Mouse (Mus musculus): ENCODE measurements around the gene Ano10.

- TF ChIP-seq GATA1 (IDR thresholded peaks at IDR 0.05; ENCODE audit: borderline replicate concordance, low read length), result no peak
- no peak for TF ChIP-seq FLI1 (IDR thresholded peaks at IDR 0.05; ENCODE audit: low read length)
Measured at GRCm38 (mm10) chr9:122174723-122175122, 119.5 kb downstream of the Ano10 start.

All from megakaryocyte, embryonic 14.5 days (primary cell).